Mouse (Mus musculus): ENCODE measurements at regions not wholly inside any gene's neighbourhood (a gene's known extent, or its start where the extent isn't known, plus 50 kb on each side); places are given as distances from the start of the nearest gene placed in this dataset.
A peak's percentile ranks its signal among the peaks of the same experiment; 100 is the strongest.

GRCm38 (mm10) chr4:55134339-55134738 lies 189.5 kb downstream of the Zfp462 start:
- no peak for DNase-seq

- no peak for DNase-seq
Observed at GRCm38 (mm10) chr4:55134791-55135190, 189.9 kb downstream of the Zfp462 start.

GRCm38 (mm10) chr4:55136283-55136682 lies 191.4 kb downstream of the Zfp462 start:
- DNase-seq, result no peak

- DNase-seq, result no peak
Observed at GRCm38 (mm10) chr4:55137781-55138394, 193.0 kb downstream of the Zfp462 start.

GRCm38 (mm10) chr4:55141317-55141716 lies 196.5 kb downstream of the Zfp462 start:
- no peak for DNase-seq

- no peak for DNase-seq
Observed at GRCm38 (mm10) chr4:55141923-55142732, 197.3 kb downstream of the Zfp462 start.

- no peak for DNase-seq
Observed at GRCm38 (mm10) chr4:55143400-55143799, 198.6 kb downstream of the Zfp462 start.

- DNase-seq, result no peak
Observed at GRCm38 (mm10) chr4:55144995-55145394, 200.1 kb downstream of the Zfp462 start.

GRCm38 (mm10) chr4:55145968-55146367 lies 201.1 kb downstream of the Zfp462 start:
- no peak for DNase-seq

- DNase-seq, result no peak
Observed at GRCm38 (mm10) chr4:55148380-55148779, 201.5 kb upstream of the Rad23b start.

GRCm38 (mm10) chr4:55154556-55154955 lies 195.3 kb upstream of the Rad23b start:
- no peak for DNase-seq

- DNase-seq, result no peak
Observed at GRCm38 (mm10) chr4:55158166-55158739, 191.6 kb upstream of the Rad23b start.

- DNase-seq, result no peak
Observed at GRCm38 (mm10) chr4:55166266-55166665, 183.6 kb upstream of the Rad23b start.

- no peak for DNase-seq
Observed at GRCm38 (mm10) chr4:55169063-55169462, 180.8 kb upstream of the Rad23b start.

GRCm38 (mm10) chr4:55172334-55172891 lies 177.4 kb upstream of the Rad23b start:
- no peak for DNase-seq

- DNase-seq, result peak in 1 of 2 experiments; percentile 21
Observed at GRCm38 (mm10) chr4:55176026-55176425, 173.8 kb upstream of the Rad23b start.

- no peak for DNase-seq
Observed at GRCm38 (mm10) chr4:55179456-55179855, 170.4 kb upstream of the Rad23b start.

- no peak for DNase-seq
Observed at GRCm38 (mm10) chr4:55183519-55183918, 166.3 kb upstream of the Rad23b start.

- peak in 1 of 2 experiments; percentile 59 for DNase-seq
Observed at GRCm38 (mm10) chr4:55188716-55189115, 161.1 kb upstream of the Rad23b start.

GRCm38 (mm10) chr4:55190586-55190985 lies 159.3 kb upstream of the Rad23b start:
- DNase-seq, result no peak

- no peak for DNase-seq
Observed at GRCm38 (mm10) chr4:55194061-55194460, 155.8 kb upstream of the Rad23b start.

- DNase-seq, result no peak
Observed at GRCm38 (mm10) chr4:55194552-55194951, 155.3 kb upstream of the Rad23b start.

All from lung, postnatal 4 days (tissue).